Mouse (Mus musculus): ENCODE results near the gene Haus7. TPM values are rescaled to one million over a fixed set of nuclear protein-coding genes. Genes with fewer than 3 reads are reported as not detected.
"Not testable (repeated sequence)": the region's sequence is repeated elsewhere in the genome, so short reads cannot be mapped to it uniquely, and the experiment has no call there.

The Haus7 gene
- polyA plus RNA-seq (2015; fragmentation: Nextera tagmentation; extraction: Ambion mirVana) = 52.1 and 61.7 TPM in 2 replicates

DNA sequence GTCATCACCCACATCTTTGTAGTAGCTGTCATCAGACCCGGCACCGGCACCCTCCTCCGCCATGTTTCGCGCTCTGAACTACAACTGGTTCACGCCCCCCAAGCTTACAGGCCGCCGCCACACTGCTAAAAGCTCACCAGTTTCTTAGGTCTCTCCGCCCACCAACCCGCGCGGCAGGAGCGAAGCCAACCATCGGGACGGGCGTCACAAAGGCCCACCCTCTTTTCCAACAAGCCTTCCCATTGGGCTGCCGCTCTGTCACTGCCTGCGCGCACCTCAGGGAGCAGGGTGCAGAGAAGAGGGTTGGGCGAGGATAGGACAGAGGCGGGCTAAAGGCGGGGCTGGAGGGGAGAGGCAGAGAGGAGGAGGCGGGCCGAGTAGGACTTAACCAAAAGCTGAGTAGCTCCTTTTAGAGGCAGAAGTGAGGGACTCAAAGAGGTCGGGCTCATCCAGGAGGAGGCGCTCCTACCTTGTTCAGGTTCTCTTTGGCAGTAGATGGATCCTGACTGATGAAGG, at the start of gene Haus7:
Haus7 (minus strand) TSS at position 168 of the 516 bp plus-strand sequence.
- H3K9ac ChIP-seq = peak within 1 kb of the TSS; percentile 82
- peak within 1 kb of the TSS; percentile 39; the same call in 1 of the 2 replicates for H3K27ac ChIP-seq (replicated peaks)
- peak within 1 kb of the TSS; percentile 75 for H3K4me2 ChIP-seq
- 0 out of 2 replicates have a peak, but pooled peaks cover 2% of the 10 kb centered on the region for H3K27me3 ChIP-seq (replicated peaks)
- no peaks in the 10 kb centered on the region for H3K9me3 ChIP-seq
- peak within 1 kb of the TSS; percentile 62 for H3K4me3 ChIP-seq
- H3K36me3 ChIP-seq = 0 out of 2 replicates have a peak, but pooled peaks cover 2% of the 10 kb centered on the region
- ATAC-seq (ENCODE audit: extremely low read depth, insufficient number of reproducible peaks, low FRiP score, low TSS enrichment) = peak; percentile 99
- 8% methylated on average over 26 of the region's 26 CpGs for WGBS
- peaks cover 19% of the 10 kb centered on the region for H3K4me1 ChIP-seq

DNA sequence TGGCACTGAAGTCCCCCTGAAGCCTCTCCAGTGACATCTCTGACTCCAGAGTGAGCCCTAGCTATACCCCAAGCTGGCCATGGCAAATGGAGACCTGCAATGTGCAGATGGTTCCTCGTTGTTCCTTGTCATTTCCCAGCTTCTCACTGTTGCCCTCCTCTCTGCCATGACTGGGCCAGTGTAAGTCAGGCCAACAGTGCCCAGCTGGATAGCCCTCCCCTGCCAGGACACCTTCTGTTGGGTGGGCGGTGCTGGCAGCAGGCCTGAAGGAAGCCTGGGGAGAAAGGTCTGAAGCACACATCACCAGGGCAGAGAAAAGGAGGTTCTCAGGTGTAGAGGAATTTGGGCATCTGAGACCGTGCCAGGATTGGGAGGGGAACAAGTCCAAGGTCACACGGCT, 47.7 kb upstream of the Haus7 start:
- no peak for ATAC-seq (ENCODE audit: extremely low read depth, insufficient number of reproducible peaks, low FRiP score, low TSS enrichment)
- Histone ChIP-seq H3K27me3 (replicated peaks) (peaks cover 55% of the 10 kb centered on the region), H3K27ac (replicated peaks) (no peak overlapping the region), H3K4me1 (no peaks in the 10 kb centered on the region), H3K36me3 (no peaks in the 10 kb centered on the region), H3K4me3 (no peak overlapping the region), H3K4me2 (no peak overlapping the region), H3K9me3 (no peaks in the 10 kb centered on the region), H3K9ac (no peak overlapping the region)
- 80% methylated on average over 4 of the region's 4 CpGs for WGBS

DNA sequence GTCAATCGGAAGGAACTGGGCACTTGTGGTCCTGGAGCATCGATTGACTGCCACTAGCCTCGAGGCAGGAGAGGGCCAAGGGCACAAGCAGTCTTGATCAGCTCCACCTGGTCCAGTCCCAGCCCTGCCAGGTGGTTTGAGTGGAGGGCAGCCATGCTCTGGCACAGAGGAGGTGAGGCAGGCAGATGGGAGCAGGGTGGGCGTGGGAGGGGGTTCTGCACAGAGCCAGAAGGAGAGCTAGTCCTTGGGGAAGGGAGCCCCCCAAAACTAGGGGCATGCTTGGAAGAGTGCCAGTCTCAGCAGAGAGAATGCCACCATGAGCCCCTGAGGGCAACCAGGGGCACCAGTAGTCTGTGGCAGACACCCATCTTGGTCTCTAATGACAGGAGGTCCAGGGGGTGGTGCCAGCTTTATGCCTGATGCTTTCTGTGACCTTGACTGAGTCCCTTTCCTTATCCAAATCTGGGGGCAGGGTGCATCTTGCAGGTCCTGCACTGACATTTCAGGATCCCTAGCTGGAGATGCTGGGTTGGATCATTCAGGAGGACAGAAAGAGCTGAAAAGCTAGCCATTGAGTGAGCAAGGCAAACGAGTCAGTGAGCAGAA, 46.4 kb upstream of the Haus7 start:
- no peaks in the 10 kb centered on the region for H3K36me3 ChIP-seq
- H3K4me2 ChIP-seq = no peak overlapping the region
- 74% methylated on average over 5 of the region's 5 CpGs for WGBS
- H3K9ac ChIP-seq = no peak overlapping the region
- no peak overlapping the region for H3K27ac ChIP-seq (replicated peaks)
- no peak overlapping the region for H3K4me3 ChIP-seq
- no peak for ATAC-seq (ENCODE audit: extremely low read depth, insufficient number of reproducible peaks, low FRiP score, low TSS enrichment)
- no peaks in the 10 kb centered on the region for H3K9me3 ChIP-seq
- no peaks in the 10 kb centered on the region for H3K4me1 ChIP-seq
- peaks cover 62% of the 10 kb centered on the region for H3K27me3 ChIP-seq (replicated peaks)

DNA sequence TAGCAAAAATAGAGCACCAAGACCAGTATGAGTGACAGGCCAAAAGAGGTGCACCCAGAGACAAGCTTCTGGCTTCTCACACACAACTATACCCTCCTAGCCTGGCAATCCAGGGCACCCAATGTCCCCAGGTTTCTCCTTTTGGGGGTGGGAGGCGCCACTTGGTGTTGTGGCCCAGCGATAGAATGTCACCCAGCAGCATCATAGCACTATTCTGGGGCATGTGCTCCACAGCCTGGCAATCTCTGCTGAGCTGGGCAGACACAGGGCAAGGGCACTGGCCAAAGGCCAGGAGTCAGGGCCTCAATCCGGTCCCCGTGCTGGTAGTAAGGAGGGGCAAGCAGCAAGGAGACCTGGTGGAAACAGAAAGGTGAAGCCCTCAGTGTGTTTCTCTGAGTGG, 37.9 kb upstream of the Haus7 start:
- H3K4me2 ChIP-seq = no peak overlapping the region
- no peak overlapping the region for H3K9ac ChIP-seq
- H3K4me1 ChIP-seq = no peaks in the 10 kb centered on the region
- H3K27ac ChIP-seq (replicated peaks) = no peak overlapping the region
- no peaks in the 10 kb centered on the region for H3K9me3 ChIP-seq
- WGBS = 66% methylated on average over 4 of the region's 4 CpGs
- peaks cover 9% of the 10 kb centered on the region for H3K36me3 ChIP-seq
- H3K4me3 ChIP-seq = no peak overlapping the region
- H3K27me3 ChIP-seq (replicated peaks) = peaks cover 43% of the 10 kb centered on the region
- no peak for ATAC-seq (ENCODE audit: extremely low read depth, insufficient number of reproducible peaks, low FRiP score, low TSS enrichment)

DNA sequence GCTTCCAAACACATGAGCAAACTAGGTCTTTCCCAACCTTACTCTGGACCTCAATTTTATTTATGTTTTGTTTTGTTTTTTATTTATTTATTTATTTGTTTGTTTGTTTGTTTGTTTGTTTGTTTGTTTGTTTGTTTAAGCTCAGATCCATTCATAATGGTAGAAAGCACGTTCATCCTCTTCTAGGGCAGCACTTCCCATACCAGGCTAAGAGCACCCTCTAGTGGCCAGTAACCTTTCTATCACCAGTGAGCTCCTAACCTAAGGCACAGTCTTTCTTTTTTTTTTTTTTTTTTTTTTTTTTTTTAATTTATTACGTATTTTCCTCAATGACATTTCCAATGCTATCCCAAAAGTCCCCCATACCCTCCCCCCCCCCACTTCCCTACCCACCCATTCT, 34.7 kb upstream of the Haus7 start:
- not testable (repeated sequence) for H3K4me2 ChIP-seq; H3K9me3 ChIP-seq; H3K4me1 ChIP-seq; ATAC-seq (ENCODE audit: extremely low read depth, insufficient number of reproducible peaks, low FRiP score, low TSS enrichment); H3K27ac ChIP-seq (replicated peaks); H3K4me3 ChIP-seq; H3K9ac ChIP-seq
- WGBS = 20% methylated on average over 2 of the region's 2 CpGs
- Histone ChIP-seq H3K27me3 (replicated peaks) (peaks cover 20% of the 10 kb centered on the region; the same call in 1 of the 2 replicates), H3K36me3 (peaks cover 13% of the 10 kb centered on the region)

DNA sequence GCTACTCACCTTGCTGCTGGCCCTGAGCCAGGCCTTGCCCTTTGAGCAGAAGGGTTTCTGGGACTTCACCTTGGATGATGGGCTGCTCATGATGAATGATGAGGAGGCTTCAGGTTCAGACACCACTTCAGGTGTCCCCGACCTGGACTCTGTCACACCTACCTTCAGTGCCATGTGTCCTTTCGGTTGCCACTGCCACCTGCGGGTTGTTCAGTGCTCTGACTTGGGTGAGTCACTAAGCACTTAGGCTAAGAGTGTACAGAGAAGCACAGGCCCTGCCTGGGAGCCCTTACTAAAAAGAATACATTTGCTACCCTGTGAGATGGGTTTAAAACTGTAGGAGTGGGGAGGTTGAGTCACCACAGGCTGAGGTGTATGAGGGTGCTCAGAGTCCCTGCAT, 32.0 kb upstream of the Haus7 start:
- Histone ChIP-seq H3K9ac (no peak overlapping the region), H3K27me3 (replicated peaks) (peaks cover 28% of the 10 kb centered on the region), H3K9me3 (no peaks in the 10 kb centered on the region), H3K4me2 (no peak overlapping the region), H3K36me3 (peaks cover 13% of the 10 kb centered on the region), H3K27ac (replicated peaks) (no peak overlapping the region), H3K4me3 (no peak overlapping the region), H3K4me1 (peaks cover 5% of the 10 kb centered on the region)
- no peak for ATAC-seq (ENCODE audit: extremely low read depth, insufficient number of reproducible peaks, low FRiP score, low TSS enrichment)
- 72% methylated on average over 3 of the region's 3 CpGs for WGBS

DNA sequence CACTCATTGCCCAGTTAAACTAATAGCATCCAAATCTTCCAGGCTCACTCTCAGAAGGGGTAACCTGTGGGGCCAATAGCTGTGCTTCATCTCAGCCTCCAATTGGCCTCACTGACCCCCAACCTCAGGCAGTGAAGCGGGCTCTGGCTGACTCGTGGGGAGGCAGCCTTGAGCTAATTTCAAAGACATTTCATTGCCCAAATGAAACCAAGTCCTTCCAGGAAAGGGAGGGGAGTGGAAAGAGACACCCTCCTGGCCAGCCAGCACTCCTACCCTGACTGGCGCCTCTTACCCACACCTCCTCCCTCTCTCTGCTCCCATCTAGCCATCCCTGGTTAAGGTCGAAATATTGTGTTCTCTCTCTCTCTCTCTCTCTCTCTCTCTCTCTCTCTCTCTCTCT, 31.3 kb upstream of the Haus7 start:
- no peaks in the 10 kb centered on the region for H3K9me3 ChIP-seq
- peaks cover 10% of the 10 kb centered on the region for H3K36me3 ChIP-seq
- no peak overlapping the region for H3K27ac ChIP-seq (replicated peaks)
- H3K9ac ChIP-seq = no peak overlapping the region
- ATAC-seq (ENCODE audit: extremely low read depth, insufficient number of reproducible peaks, low FRiP score, low TSS enrichment) = no peak
- H3K4me3 ChIP-seq = no peak overlapping the region
- peaks cover 27% of the 10 kb centered on the region for H3K27me3 ChIP-seq (replicated peaks)
- 40% methylated on average over 3 of the region's 4 CpGs for WGBS
- peaks cover 7% of the 10 kb centered on the region for H3K4me1 ChIP-seq
- no peak overlapping the region for H3K4me2 ChIP-seq

DNA sequence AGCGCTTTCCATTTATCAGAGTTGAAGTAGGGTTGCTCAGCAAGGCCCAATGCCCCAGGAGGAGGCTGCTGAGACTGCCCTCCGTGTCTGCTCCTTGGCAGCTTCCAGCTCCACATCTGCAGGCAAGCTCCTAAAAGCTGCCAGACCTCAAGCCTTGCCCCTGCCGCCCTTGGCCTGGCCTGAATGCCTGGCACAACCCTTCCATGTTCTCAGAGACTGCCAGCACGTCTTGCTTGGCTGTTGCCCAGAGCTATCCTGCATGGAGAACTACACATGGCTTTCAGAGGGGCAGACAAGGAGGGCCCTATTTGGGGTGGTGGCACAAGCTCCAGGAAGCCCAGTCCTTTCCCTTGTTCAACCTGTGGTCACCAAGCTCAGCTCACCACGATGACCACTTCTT, 28.1 kb upstream of the Haus7 start:
- peaks cover 7% of the 10 kb centered on the region for H3K4me1 ChIP-seq
- 0 out of 2 replicates have a peak, but pooled peaks cover 3% of the 10 kb centered on the region for H3K36me3 ChIP-seq
- no peaks in the 10 kb centered on the region for H3K9me3 ChIP-seq
- H3K4me2 ChIP-seq = peak overlapping the region; percentile 65; the same call in 1 of the 2 replicates
- H3K9ac ChIP-seq = no peak overlapping the region
- WGBS = 49% methylated on average over 5 of the region's 5 CpGs
- H3K27ac ChIP-seq (replicated peaks) = no peak overlapping the region
- H3K27me3 ChIP-seq (replicated peaks) = peaks cover 39% of the 10 kb centered on the region
- ATAC-seq (ENCODE audit: extremely low read depth, insufficient number of reproducible peaks, low FRiP score, low TSS enrichment) = no peak
- H3K4me3 ChIP-seq = no peak overlapping the region

DNA sequence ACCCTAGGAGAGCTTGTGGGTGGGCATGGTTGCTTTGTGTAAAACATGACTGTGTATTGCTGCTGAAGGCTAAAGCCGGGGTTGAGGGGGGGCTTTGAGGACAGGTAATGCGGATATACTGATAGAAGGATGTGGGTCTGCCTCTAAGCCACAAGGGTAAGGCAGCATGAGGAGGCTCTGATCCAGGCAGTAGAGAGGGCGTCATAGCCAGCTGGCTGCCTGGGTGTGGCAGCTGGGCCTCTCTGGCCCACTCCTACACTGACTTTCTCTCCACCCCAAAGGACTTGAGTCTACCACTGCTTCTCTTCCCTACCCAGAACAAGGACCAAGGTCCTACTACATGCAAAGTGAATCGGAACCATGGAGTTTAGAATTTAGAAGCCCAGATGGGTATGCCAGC, 26.0 kb upstream of the Haus7 start:
- no peaks in the 10 kb centered on the region for H3K36me3 ChIP-seq
- ATAC-seq (ENCODE audit: extremely low read depth, insufficient number of reproducible peaks, low FRiP score, low TSS enrichment) = no peak
- no peak overlapping the region for H3K27ac ChIP-seq (replicated peaks)
- H3K27me3 ChIP-seq (replicated peaks) = peaks cover 39% of the 10 kb centered on the region
- H3K4me3 ChIP-seq = peak overlapping the region; percentile 51
- H3K9ac ChIP-seq = peak overlapping the region; percentile 76
- H3K4me2 ChIP-seq = peak overlapping the region; percentile 65
- no peaks in the 10 kb centered on the region for H3K9me3 ChIP-seq
- WGBS = 69% methylated on average over 4 of the region's 4 CpGs
- H3K4me1 ChIP-seq = peaks cover 11% of the 10 kb centered on the region

DNA sequence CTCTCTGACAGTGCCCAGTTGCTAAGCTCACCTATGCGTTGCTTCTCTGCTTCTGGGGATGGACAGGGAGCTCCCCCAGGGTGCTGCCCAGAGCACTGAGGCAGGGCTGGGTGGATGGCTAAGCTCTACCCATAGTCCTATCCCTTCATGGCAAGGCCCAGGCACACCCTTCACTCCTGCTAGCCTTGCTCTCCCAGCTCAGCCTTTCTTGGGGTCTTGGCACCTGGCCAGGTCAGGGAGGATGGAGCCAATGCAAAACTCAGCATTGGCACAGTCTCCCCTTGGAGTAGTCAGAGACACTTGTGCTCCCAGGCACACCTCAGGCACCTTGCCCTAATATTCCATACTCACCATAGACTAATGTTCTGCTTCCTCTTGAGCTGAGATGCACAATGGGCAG, 25.2 kb upstream of the Haus7 start:
- no peaks in the 10 kb centered on the region for H3K9me3 ChIP-seq
- H3K36me3 ChIP-seq = no peaks in the 10 kb centered on the region
- H3K4me3 ChIP-seq = peak overlapping the region; percentile 51
- H3K4me2 ChIP-seq = peak overlapping the region; percentile 65
- H3K27ac ChIP-seq (replicated peaks) = peak overlapping the region; percentile 76
- H3K4me1 ChIP-seq = peaks cover 12% of the 10 kb centered on the region
- H3K27me3 ChIP-seq (replicated peaks) = peaks cover 39% of the 10 kb centered on the region
- WGBS = 55% methylated on average over 1 of the region's 1 CpGs
- ATAC-seq (ENCODE audit: extremely low read depth, insufficient number of reproducible peaks, low FRiP score, low TSS enrichment) = no peak
- peak overlapping the region; percentile 76 for H3K9ac ChIP-seq

DNA sequence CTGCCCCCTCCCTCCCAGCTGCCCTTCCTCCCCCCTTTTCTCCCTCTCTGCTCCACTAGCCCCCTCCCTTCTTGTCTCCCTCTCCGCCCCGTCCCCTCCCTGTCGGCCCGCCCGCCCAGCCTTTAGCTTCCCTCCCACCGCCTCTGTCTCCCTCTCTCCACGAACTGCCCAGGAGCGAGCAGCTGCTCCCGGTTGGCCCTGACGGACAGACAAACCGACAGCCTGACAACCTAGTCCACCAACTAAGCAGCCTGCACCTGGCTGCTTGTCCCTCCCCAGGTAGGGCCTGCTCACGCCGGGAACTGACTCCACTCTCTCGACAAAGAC, 24.6 kb upstream of the Haus7 start, which contains the start of gene Bgn:
Bgn (plus strand) TSS at position 119 of the 327 bp plus-strand sequence.
- H3K4me3 ChIP-seq = peak within 1 kb of the TSS; percentile 51
- H3K4me2 ChIP-seq = peak within 1 kb of the TSS; percentile 65
- no peaks in the 10 kb centered on the region for H3K9me3 ChIP-seq
- H3K27ac ChIP-seq (replicated peaks) = peak within 1 kb of the TSS; percentile 76
- 26% methylated on average over 12 of the region's 14 CpGs for WGBS
- no peaks in the 10 kb centered on the region for H3K36me3 ChIP-seq
- peaks cover 12% of the 10 kb centered on the region for H3K4me1 ChIP-seq
- H3K27me3 ChIP-seq (replicated peaks) = peaks cover 41% of the 10 kb centered on the region
- H3K9ac ChIP-seq = peak within 1 kb of the TSS; percentile 76
- no peak for ATAC-seq (ENCODE audit: extremely low read depth, insufficient number of reproducible peaks, low FRiP score, low TSS enrichment)
